Mouse (Mus musculus) testis, adult 2 months (tissue): ENCODE measurements around the gene Gcnt7. TPM values are rescaled to one million over a fixed set of nuclear protein-coding genes. Genes with fewer than 3 reads are reported as not detected.

Experiments used
- H3K27ac ChIP-seq: fragments of 200-500 bp; 2 replicates; pipeline ENCODE4 v1.5.1; 2012; ENCODE audit warnings: low read depth, low read length; ENCODE audit not compliant: control insufficient read depth, insufficient read depth
- H3K27me3 ChIP-seq: fragments of 200-500 bp; 2 replicates; pipeline ENCODE4 v1.6.1; 2012; ENCODE audit warnings: mild to moderate bottlenecking, low read length, moderate library complexity; ENCODE audit not compliant: control insufficient read depth, insufficient read depth
- H3K36me3 ChIP-seq: fragments of 200-500 bp; 2 replicates; pipeline ENCODE4 v1.6.1; 2012; ENCODE audit warnings: mild to moderate bottlenecking, low read length; ENCODE audit not compliant: control insufficient read depth, insufficient read depth
- H3K4me1 ChIP-seq: fragments of 200-500 bp; 2 replicates; pipeline ENCODE4 v1.6.1; 2012; ENCODE audit warnings: low read length; ENCODE audit not compliant: control insufficient read depth, insufficient read depth
- H3K4me3 ChIP-seq: fragments of 200-500 bp; 2 replicates; pipeline ENCODE4 v1.5.1; 2012; ENCODE audit warnings: low read depth, mild to moderate bottlenecking, low read length, moderate library complexity, mixed read lengths; ENCODE audit not compliant: control insufficient read depth
- CTCF ChIP-seq: fragments of 200-500 bp; IDR thresholded peaks from 2 replicates; pipeline ENCODE4 v1.5.1; 2012; ENCODE audit warnings: low read depth, mild to moderate bottlenecking, inconsistent platforms, low read length, moderate library complexity; ENCODE audit not compliant: control insufficient read depth, insufficient read depth, insufficient replicate concordance
- POLR2A ChIP-seq: fragments of 200-500 bp; IDR thresholded peaks from 2 replicates; pipeline ENCODE4 v1.6.1; 2012; ENCODE audit warnings: low read depth, mild to moderate bottlenecking, inconsistent platforms, low read length, moderate library complexity; ENCODE audit not compliant: control insufficient read depth
- polyA plus RNA-seq: library from polyadenylated mRNA; depleted of rRNA; stranded (reverse); fragments of >200 nt; gene quantifications from 2 replicates; pipeline ENCODE4 v1.2.3, GENCODE M21; 2012

Gene Gcnt7
- polyA plus RNA-seq, 1 experiment: 0.07 TPM

DNA sequence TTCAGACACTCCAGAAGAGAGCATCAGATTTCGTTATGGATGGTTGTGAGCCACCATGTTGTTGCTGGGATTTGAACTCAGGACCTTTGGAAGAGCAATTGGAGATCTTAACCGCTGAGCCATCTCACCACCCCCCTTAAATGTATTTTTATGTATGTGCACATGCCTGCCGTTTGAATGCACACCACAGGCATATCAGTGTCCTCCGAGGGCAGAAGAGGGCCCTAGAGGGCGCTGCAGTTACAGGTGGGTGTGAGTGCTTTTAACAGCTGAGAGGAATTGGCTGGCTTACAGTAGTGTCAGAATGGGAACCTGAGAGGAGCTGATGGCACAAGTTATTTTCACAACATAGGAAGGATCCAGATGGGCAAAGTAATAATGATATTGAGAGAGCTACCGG, 16.6 kb upstream of the Gcnt7 start:
- no peaks in the 10 kb centered on the region for H3K36me3 ChIP-seq
- no peaks in the 10 kb centered on the region for H3K27me3 ChIP-seq
- H3K4me3 ChIP-seq: peak overlapping the region; percentile 79
- no peak overlapping the region; the same call in 1 of the 2 replicates for H3K27ac ChIP-seq
- TF ChIP-seq CTCF (peak; percentile 31; the same call in 1 of the 2 replicates), POLR2A (no peak)
- H3K4me1 ChIP-seq: no peaks in the 10 kb centered on the region; the same call in 1 of the 2 replicates

DNA sequence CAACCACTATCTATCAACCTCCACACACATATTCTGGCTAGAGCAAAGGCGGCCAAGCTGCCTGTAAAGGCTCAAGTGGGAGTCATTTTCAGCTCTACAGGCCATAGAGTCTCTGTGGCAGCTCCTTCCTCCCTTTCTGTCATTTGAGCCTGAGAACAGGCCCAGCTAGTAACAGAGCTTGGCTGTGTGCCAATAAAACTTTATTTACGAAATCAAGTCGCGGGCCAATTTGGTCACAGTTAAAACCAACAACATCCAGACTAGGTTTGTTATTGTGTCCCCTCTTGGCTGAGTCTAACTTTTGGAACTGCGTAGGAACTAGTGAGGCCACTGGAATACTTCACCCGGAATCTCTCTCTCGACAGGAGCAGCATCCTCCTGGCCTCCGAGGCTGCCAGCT, 15.2 kb upstream of the Gcnt7 start:
- H3K36me3 ChIP-seq: no peaks in the 10 kb centered on the region
- H3K4me1 ChIP-seq: no peaks in the 10 kb centered on the region; the same call in 1 of the 2 replicates
- TF ChIP-seq CTCF (no peak), POLR2A (no peak)
- H3K27ac ChIP-seq: peak overlapping the region; percentile 66
- H3K4me3 ChIP-seq: peak overlapping the region; percentile 95
- no peaks in the 10 kb centered on the region for H3K27me3 ChIP-seq

DNA sequence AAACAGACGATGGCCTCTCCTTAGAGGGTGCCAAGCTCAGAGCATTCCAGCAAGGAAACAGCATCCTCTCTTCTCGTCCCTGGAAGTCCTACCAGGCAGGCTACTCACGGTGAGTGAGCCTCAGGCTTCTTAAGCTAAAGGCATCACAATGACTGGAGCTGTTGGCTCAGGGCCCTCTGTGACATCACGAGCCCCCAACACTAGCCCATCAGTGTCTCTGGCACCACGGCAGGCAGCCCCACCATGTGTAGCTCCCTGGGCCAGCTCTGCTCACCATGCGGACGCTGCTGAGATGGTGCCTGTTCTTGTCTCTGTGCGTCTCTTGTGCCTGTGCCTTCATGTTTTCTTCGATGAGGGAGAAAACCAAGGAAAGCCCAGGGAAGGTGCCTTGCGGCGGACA, 13.9 kb upstream of the Gcnt7 start, which contains the start of gene Fam209:
TSS of gene Fam209 (plus strand) at position 203 of the 400 bp plus-strand sequence.
- Histone ChIP-seq H3K4me3 (peak within 1 kb of the TSS; percentile 95), H3K27me3 (no peaks in the 10 kb centered on the region), H3K36me3 (no peaks in the 10 kb centered on the region), H3K4me1 (no peaks in the 10 kb centered on the region; the same call in 1 of the 2 replicates), H3K27ac (peak within 1 kb of the TSS; percentile 65)
- TF ChIP-seq CTCF: no peak
- peak; percentile 87; the same call in 1 of the 2 replicates for TF ChIP-seq POLR2A

DNA sequence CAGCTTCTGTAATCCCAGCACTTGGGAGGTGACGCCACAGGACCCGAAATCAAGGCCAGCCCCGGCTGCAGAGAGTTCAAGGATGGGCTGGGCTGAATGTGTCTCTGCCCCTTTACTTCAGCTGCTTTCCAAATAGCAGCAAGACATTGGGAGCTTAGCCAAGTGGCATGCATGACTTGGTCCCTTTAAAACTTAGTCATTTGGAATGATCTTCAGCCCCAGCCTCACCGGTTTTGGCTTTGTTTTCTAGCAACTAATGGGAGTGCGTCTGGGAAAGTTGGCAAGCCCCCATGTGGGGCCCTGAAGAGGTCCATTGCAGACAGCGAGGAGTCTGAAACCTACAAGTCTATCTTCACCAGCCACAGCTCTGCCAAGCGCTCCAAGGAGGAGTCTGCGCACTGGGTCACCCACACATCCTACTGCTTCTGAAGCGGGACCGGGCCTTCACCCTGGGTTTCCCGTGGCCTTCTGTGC, 10.0 kb upstream of the Gcnt7 start:
- Histone ChIP-seq H3K27me3 (no peaks in the 10 kb centered on the region), H3K4me3 (peak overlapping the region; percentile 72), H3K27ac (peak overlapping the region; percentile 78; the same call in 1 of the 2 replicates), H3K36me3 (no peaks in the 10 kb centered on the region), H3K4me1 (no peaks in the 10 kb centered on the region)
- TF ChIP-seq POLR2A (no peak), CTCF (no peak)

DNA sequence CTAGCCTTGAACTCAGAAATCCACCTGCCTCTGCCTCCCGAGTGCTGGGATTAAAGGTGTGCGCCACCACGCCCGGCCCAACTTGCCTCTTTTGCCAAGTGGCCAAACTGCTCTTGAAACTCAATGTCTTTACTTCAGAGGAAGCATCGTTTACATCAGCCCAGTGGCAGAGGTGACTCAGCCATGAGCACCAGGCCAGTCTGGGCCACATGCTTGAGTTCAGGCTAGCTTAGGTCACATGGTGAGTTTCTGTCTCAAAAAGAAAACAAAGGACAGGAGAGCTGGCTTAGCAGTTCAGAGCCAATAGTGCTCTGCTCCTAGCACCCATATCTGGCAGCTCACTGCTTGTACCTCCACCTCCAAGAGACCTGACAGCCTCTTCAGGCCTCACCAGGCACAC, 8.8 kb upstream of the Gcnt7 start:
- no peaks in the 10 kb centered on the region for H3K27me3 ChIP-seq
- no peak overlapping the region for H3K27ac ChIP-seq
- H3K36me3 ChIP-seq: no peaks in the 10 kb centered on the region
- no peaks in the 10 kb centered on the region for H3K4me1 ChIP-seq
- TF ChIP-seq POLR2A: no peak
- TF ChIP-seq CTCF: no peak
- H3K4me3 ChIP-seq: peak overlapping the region; percentile 25

DNA sequence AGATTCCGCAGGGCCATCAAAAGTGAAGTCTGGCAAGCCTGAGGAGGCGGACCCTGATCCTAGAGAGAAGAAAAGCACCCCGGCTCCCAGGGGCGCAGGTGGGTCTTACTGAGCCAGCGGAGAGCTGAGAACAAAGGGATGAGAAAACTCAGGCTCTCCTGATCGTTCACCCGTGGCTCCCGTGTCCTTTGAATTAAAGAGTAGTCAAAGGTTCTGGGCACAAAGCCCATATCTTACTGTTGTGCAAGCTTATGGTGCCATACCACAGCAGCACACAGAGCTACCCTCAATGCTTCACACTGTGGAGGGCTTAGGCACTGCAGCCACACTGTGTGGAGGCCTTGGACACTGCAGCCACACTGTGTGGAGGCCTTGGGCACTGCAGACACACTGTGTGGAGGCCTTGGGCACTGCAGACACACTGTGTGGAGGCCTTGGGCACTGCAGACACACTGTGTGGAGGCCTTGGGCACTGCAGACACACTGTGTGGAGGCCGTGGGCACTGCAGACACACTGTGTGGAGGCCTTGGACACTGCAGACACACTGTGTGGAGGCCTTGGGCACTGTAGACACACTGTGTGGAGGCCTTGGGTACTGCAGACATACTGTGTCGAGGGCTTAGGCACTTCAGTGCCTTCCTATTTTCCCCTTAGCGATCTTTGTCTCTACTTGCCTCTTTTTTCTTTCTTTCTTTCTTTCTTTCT, 8.2 kb upstream of the Gcnt7 start:
- Histone ChIP-seq H3K36me3 (no peaks in the 10 kb centered on the region), H3K27ac (no peak overlapping the region), H3K4me1 (no peaks in the 10 kb centered on the region), H3K27me3 (no peaks in the 10 kb centered on the region), H3K4me3 (no peak overlapping the region)
- TF ChIP-seq POLR2A: no peak
- TF ChIP-seq CTCF: no peak

DNA sequence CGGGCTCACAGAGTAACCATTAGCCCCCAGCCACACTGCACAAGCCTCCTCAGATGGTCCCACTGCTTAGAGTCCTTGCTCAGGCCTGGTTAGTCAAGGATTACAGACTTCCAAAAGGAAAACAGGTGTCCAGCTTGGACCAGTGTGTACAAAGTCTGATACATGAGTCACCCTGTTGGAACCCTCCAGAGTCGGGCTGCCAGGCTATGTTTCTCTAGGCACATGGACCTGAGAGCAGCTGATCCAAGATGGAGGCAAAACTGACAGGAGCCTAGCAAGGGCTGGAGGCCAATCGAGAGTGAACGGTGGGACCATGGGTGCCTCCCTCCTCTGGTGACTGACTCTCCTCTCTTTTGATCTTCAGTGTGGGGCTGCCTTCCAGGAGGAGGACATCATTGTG, 4.4 kb upstream of the Gcnt7 start:
- H3K27ac ChIP-seq: no peak overlapping the region
- H3K4me1 ChIP-seq: no peaks in the 10 kb centered on the region
- H3K27me3 ChIP-seq: no peaks in the 10 kb centered on the region
- H3K4me3 ChIP-seq: no peak overlapping the region
- H3K36me3 ChIP-seq: no peaks in the 10 kb centered on the region
- no peak for TF ChIP-seq CTCF
- TF ChIP-seq POLR2A: no peak
